Mouse (Mus musculus) myocyte (in vitro differentiated cells): ENCODE data around the gene Dlgap1. TPM values are rescaled to one million over a fixed set of nuclear protein-coding genes. Genes with fewer than 3 reads are reported as not detected.

ENCODE experiments used
- H3K27me3 ChIP-seq: one replicate; pipeline ENCODE4 v1.6.1; 2011; ENCODE audit not compliant: control insufficient read depth, insufficient read depth, insufficient read length
- H3K36me3 ChIP-seq: one replicate; pipeline ENCODE4 v1.6.1; 2011; ENCODE audit not compliant: control insufficient read depth, insufficient read depth
- H3K4me2 ChIP-seq: one replicate; pipeline ENCODE4 v1.6.1; 2011; ENCODE audit warnings: low read depth, control low read depth
- H3K4me3 ChIP-seq: one replicate; pipeline ENCODE4 v1.5.1; 2011; ENCODE audit warnings: mild to moderate bottlenecking, control low read depth, moderate library complexity
- H3K79me2 ChIP-seq: one replicate; pipeline ENCODE4 v1.6.1; 2011; ENCODE audit not compliant: control insufficient read depth, insufficient read depth
- H3ac ChIP-seq: one replicate; pipeline ENCODE4 v1.6.1; 2011; ENCODE audit not compliant: control insufficient read depth, insufficient read length
- CEBPB ChIP-seq: IDR thresholded peaks from 2 replicates; pipeline ENCODE4 v1.6.1; 2011; ENCODE audit warnings: mild to moderate bottlenecking, moderate library complexity; ENCODE audit not compliant: poor library complexity, insufficient read depth, severe bottlenecking
- E2F4 ChIP-seq: IDR thresholded peaks from one replicate; pipeline ENCODE4 v1.6.1; 2011; ENCODE audit warnings: mild to moderate bottlenecking, control low read depth, moderate library complexity; ENCODE audit not compliant: insufficient read depth
- MAX ChIP-seq: IDR thresholded peaks from one replicate; pipeline ENCODE4 v1.6.1; 2011; ENCODE audit warnings: low read depth, mild to moderate bottlenecking, control low read depth
- MYOD1 ChIP-seq, 3 experiments: IDR thresholded peaks; one replicate each; pipeline ENCODE4 v1.6.1; 2011; ENCODE audit warnings: control low read depth in 2 of 3, low read depth in 2 of 3, mild to moderate bottlenecking in 2 of 3, moderate library complexity in 1 of 3; ENCODE audit not compliant: insufficient read length in 2 of 3, control insufficient read depth in 1 of 3
- MYOG ChIP-seq, 3 experiments: IDR thresholded peaks; one replicate each; pipeline ENCODE4 v1.6.1; 2011; ENCODE audit warnings: control low read depth in 2 of 3, low read depth in 2 of 3, mild to moderate bottlenecking in 2 of 3; ENCODE audit not compliant: insufficient read length in 2 of 3, control insufficient read depth in 1 of 3, insufficient read depth in 1 of 3
- POLR2A ChIP-seq: IDR thresholded peaks from one replicate; pipeline ENCODE4 v1.6.1; 2011; ENCODE audit warnings: low read depth, mild to moderate bottlenecking, control low read depth, moderate library complexity; ENCODE audit not compliant: insufficient read length
- POLR2AphosphoS2 ChIP-seq: IDR thresholded peaks from one replicate; pipeline ENCODE4 v1.6.1; 2011; ENCODE audit warnings: low read depth, control low read depth; ENCODE audit not compliant: insufficient read length
- REST ChIP-seq: IDR thresholded peaks from one replicate; pipeline ENCODE4 v1.6.1; 2011; ENCODE audit warnings: mild to moderate bottlenecking, control low read depth, moderate library complexity; ENCODE audit not compliant: insufficient read depth, insufficient read length
- SRF ChIP-seq: IDR thresholded peaks from one replicate; pipeline ENCODE4 v1.6.1; 2011; ENCODE audit warnings: low read depth; ENCODE audit not compliant: control insufficient read depth, insufficient read length
- TCF12 ChIP-seq: IDR thresholded peaks from one replicate; pipeline ENCODE4 v1.6.1; 2011; ENCODE audit warnings: mild to moderate bottlenecking, control low read depth; ENCODE audit not compliant: poor library complexity, insufficient read depth, severe bottlenecking
- TCF3 ChIP-seq: IDR thresholded peaks from one replicate; pipeline ENCODE4 v1.6.1; 2011; ENCODE audit warnings: low read depth, control low read depth; ENCODE audit not compliant: insufficient read length
- USF1 ChIP-seq: IDR thresholded peaks from one replicate; pipeline ENCODE4 v1.6.1; 2011; ENCODE audit warnings: low read depth, mild to moderate bottlenecking, control low read depth, moderate library complexity
- polyA plus RNA-seq: library from polyadenylated mRNA; unstranded; fragments of >200 nt; fragmentation: generic; extraction: Trizol; gene quantifications from one replicate; pipeline ENCODE4 v1.2.1, GENCODE M21; 2012; ENCODE audit warnings: missing spikeins

Gene Dlgap1
- polyA plus RNA-seq, 1 experiment, result 0.31 TPM

GRCm38 (mm10) chr17:70016511-70016910 lies 47.6 kb downstream of the Dlgap1 start:
- no peak overlapping the region for H3K4me2 ChIP-seq
- H3K4me3 ChIP-seq, result no peak overlapping the region
- H3K79me2 ChIP-seq, result no peaks in the 10 kb centered on the region
- no peaks in the 10 kb centered on the region for H3K27me3 ChIP-seq
- no peaks in the 10 kb centered on the region for H3K36me3 ChIP-seq
- TF ChIP-seq CEBPB (no peak), SRF (no peak), E2F4 (no peak), TCF12 (no peak), USF1 (no peak)
- no peak overlapping the region for H3ac ChIP-seq

DNA sequence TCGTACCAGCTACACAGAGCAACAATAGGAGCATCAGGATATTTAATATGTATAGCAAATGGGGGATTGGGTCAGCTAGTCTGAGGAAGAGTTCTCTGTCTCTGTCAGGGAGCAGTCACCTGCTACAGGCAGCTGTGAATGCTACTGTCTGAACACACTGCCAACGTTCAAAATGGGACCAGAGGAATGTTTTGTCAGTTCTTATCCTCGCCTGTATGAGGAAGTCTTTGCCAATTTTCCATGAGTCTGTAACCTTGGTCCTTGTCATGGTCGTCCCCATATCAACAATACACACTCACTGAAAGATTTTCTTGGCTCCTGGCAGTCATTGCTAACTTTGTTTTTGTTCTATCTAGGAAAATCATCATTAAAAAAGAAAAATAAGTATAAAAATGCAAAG lies 51.5 kb downstream of the Dlgap1 start:
- Histone ChIP-seq H3K4me3 (no peak overlapping the region), H3K4me2 (no peak overlapping the region), H3K79me2 (no peaks in the 10 kb centered on the region)

DNA sequence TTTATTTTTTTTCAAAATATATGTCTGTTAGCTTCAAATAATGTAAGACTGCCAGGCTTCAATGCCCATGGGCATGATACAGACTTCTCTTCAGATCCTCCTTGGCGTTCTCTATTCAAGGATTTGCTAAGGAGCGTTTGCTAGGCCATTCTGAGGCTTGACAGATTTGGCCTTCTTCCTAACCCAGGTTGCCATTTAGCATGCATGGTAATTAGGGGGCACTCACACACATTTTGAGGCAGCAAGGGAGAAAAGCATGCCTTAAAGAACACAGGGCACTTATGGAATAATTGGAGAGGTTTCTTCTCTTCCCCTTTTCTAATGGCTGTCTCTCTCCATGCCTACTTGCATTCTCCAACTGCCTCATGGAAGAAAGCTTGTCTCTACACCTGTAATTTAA lies 53.7 kb downstream of the Dlgap1 start:
- no peaks in the 10 kb centered on the region for H3K27me3 ChIP-seq
- H3K4me2 ChIP-seq, result no peak overlapping the region
- H3K4me3 ChIP-seq, result no peak overlapping the region
- TF ChIP-seq REST (no peak), MAX (no peak), E2F4 (no peak), CEBPB (no peak), POLR2A (no peak), TCF12 (no peak), MYOG (IDR thresholded peaks at IDR 0.05; ENCODE audit: control insufficient read depth in 1 of 3, insufficient read depth in 1 of 3, insufficient read length in 2 of 3, low read depth in 2 of 3) (no peak), USF1 (no peak), MYOD1 (IDR thresholded peaks at IDR 0.05; ENCODE audit: control insufficient read depth in 1 of 3, insufficient read length in 2 of 3, low read depth in 2 of 3) (no peak), SRF (no peak), POLR2AphosphoS2 (no peak), TCF3 (no peak)
- no peaks in the 10 kb centered on the region for H3K79me2 ChIP-seq
- no peak overlapping the region for H3ac ChIP-seq
- no peaks in the 10 kb centered on the region for H3K36me3 ChIP-seq

More for the DNA sequence above, 51.5 kb downstream of the Dlgap1 start:
- H3ac ChIP-seq, result no peak overlapping the region
- H3K27me3 ChIP-seq, result no peaks in the 10 kb centered on the region
- TF ChIP-seq USF1, result no peak
- no peaks in the 10 kb centered on the region for H3K36me3 ChIP-seq

- Histone ChIP-seq H3K79me2 (no peaks in the 10 kb centered on the region), H3K27me3 (no peaks in the 10 kb centered on the region), H3ac (no peak overlapping the region), H3K36me3 (no peaks in the 10 kb centered on the region), H3K4me3 (no peak overlapping the region), H3K4me2 (no peak overlapping the region)
- TF ChIP-seq MYOD1 (IDR thresholded peaks at IDR 0.05; ENCODE audit: control insufficient read depth in 1 of 3, insufficient read length in 2 of 3, low read depth in 2 of 3), result no peak
- TF ChIP-seq USF1, result no peak
- TF ChIP-seq TCF12, result no peak
- TF ChIP-seq CEBPB, result no peak
- TF ChIP-seq SRF, result no peak
- no peak for TF ChIP-seq E2F4
- TF ChIP-seq MAX, result no peak
- TF ChIP-seq TCF3, result no peak
- no peak for TF ChIP-seq POLR2AphosphoS2
- no peak for TF ChIP-seq REST
Measured at GRCm38 (mm10) chr17:70034862-70035261, 66.0 kb downstream of the Dlgap1 start.

DNA sequence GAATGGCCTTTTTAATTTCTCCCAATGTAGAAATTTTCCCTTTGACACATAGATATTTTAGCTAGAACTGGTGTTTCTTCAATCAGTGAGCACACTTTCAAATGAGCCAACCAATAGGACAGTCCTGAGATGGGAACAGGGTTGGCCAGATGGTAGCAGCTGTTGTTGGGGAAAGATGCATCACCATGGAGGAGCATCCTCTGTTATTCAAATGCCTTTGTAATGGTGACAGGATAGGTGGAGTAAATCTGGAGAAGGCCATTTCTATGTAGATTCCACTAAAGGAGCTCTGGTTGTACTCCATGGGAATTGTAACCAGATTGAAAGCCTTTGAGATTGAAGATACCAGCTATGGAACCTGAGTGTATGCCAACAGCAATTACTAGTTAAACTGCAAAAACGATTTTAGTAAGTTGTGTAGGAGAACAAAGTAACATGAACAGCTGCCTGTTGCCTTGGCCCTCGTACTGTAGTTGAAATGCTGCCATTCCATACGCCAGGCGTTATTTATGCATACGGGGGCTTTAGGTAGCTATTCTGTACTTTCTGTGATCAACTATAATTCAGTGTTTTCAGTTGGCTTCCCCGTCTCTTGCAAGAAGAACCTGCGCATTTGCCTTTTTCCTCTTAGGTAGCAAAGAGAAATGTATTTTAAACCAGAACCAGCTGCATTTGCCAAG lies 72.0 kb downstream of the Dlgap1 start:
- H3K36me3 ChIP-seq, result no peaks in the 10 kb centered on the region
- no peaks in the 10 kb centered on the region for H3K27me3 ChIP-seq
- no peak overlapping the region for H3ac ChIP-seq
- no peak overlapping the region for H3K4me3 ChIP-seq
- H3K79me2 ChIP-seq, result no peaks in the 10 kb centered on the region
- no peak overlapping the region for H3K4me2 ChIP-seq
- TF ChIP-seq MAX (no peak), REST (no peak), E2F4 (no peak), USF1 (no peak), MYOD1 (IDR thresholded peaks at IDR 0.05; ENCODE audit: control insufficient read depth in 1 of 3, insufficient read length in 2 of 3, low read depth in 2 of 3) (no peak), TCF3 (no peak), CEBPB (no peak), TCF12 (no peak), POLR2A (no peak), MYOG (IDR thresholded peaks at IDR 0.05; ENCODE audit: control insufficient read depth in 1 of 3, insufficient read depth in 1 of 3, insufficient read length in 2 of 3, low read depth in 2 of 3) (no peak), SRF (no peak)

DNA sequence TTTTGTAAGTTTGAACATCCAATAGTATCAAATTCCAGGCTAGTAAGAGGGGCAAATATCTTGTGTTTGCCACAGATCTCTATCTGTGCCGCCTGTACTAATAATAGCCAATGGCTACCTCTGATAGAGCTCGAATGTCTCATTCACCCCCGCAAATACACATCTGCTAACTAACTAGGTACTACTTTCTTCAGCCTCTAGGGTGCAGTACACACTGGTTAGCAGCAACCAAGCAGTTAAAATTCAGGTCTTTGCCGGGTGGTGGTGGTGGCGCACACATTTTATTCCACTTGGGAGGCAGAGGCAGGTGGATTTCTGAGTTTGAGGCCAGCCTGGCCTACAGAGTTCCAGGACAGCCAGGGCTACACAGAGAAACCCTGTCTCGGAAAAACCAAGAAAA lies 99.4 kb downstream of the Dlgap1 start:
- Histone ChIP-seq H3ac (no peak overlapping the region), H3K4me2 (no peak overlapping the region), H3K27me3 (no peaks in the 10 kb centered on the region), H3K4me3 (no peak overlapping the region), H3K36me3 (no peaks in the 10 kb centered on the region), H3K79me2 (no peaks in the 10 kb centered on the region)
- TF ChIP-seq POLR2A (no peak), REST (no peak), MAX (no peak), USF1 (no peak), TCF12 (no peak), POLR2AphosphoS2 (no peak), E2F4 (no peak), TCF3 (no peak), SRF (no peak), CEBPB (no peak), MYOD1 (IDR thresholded peaks at IDR 0.05; ENCODE audit: control insufficient read depth in 1 of 3, insufficient read length in 2 of 3, low read depth in 2 of 3) (no peak), MYOG (IDR thresholded peaks at IDR 0.05; ENCODE audit: control insufficient read depth in 1 of 3, insufficient read depth in 1 of 3, insufficient read length in 2 of 3, low read depth in 2 of 3) (no peak)
